Mouse (Mus musculus) limb, embryonic 14.5 days (tissue): Measurements from ENCODE around the gene Fancc. TPM values are rescaled to one million over a fixed set of nuclear protein-coding genes. Genes with fewer than 3 reads are reported as not detected.
A peak's percentile ranks its signal among the peaks of the same experiment; 100 is the strongest.

Source experiments
- ATAC-seq: fragments of 200-750 bp; cut with Nextera tagmentation; 2 replicates; pipeline ENCODE4 v1.8.0; 2017; ENCODE audit warnings: low read depth, moderate number of reproducible peaks, moderate TSS enrichment; ENCODE audit not compliant: low FRiP score
- DNase-seq: peaks from one replicate; pipeline ENCODE4 v3.0.0-alpha.2; 2015; ENCODE audit warnings: low spot score
- H3K27ac ChIP-seq: fragments of 300-500 bp; sonication (generic); replicated peaks from 2 replicates; pipeline ENCODE4 v1.5.1; 2014; ENCODE audit warnings: low read depth, mild to moderate bottlenecking, low read length, moderate library complexity, mixed read lengths
- H3K27me3 ChIP-seq: fragments of 300-500 bp; sonication (generic); 2 replicates; pipeline ENCODE4 v1.6.1; 2014; ENCODE audit warnings: low read length, mixed read lengths; ENCODE audit not compliant: control insufficient read depth, insufficient read depth
- H3K36me3 ChIP-seq: fragments of 300-500 bp; sonication (generic); 2 replicates; pipeline ENCODE4 v1.6.1; 2014; ENCODE audit warnings: mild to moderate bottlenecking, low read length, moderate library complexity, mixed read lengths; ENCODE audit not compliant: control insufficient read depth, insufficient read depth
- H3K4me1 ChIP-seq: fragments of 300-500 bp; sonication (generic); 2 replicates; pipeline ENCODE4 v1.6.1; 2014; ENCODE audit warnings: antibody characterized with exemption, low read length, mixed read lengths; ENCODE audit not compliant: control insufficient read depth, insufficient read depth
- H3K4me2 ChIP-seq: fragments of 300-500 bp; sonication (generic); replicated peaks from 2 replicates; pipeline ENCODE4 v1.6.1; 2014; ENCODE audit warnings: low read depth, mild to moderate bottlenecking, low read length, moderate library complexity; ENCODE audit not compliant: severe bottlenecking
- H3K4me3 ChIP-seq: fragments of 300-500 bp; sonication (generic); replicated peaks from 2 replicates; pipeline ENCODE4 v1.5.1; 2014; ENCODE audit warnings: low read length
- H3K9ac ChIP-seq: fragments of 300-500 bp; sonication (generic); 2 replicates; pipeline ENCODE4 v1.6.1; 2014; ENCODE audit warnings: mild to moderate bottlenecking, low read depth, low read length, moderate library complexity; ENCODE audit not compliant: severe bottlenecking
- H3K9me3 ChIP-seq: fragments of 300-500 bp; sonication (generic); 2 replicates; pipeline ENCODE4 v1.6.1; 2016; ENCODE audit warnings: low read length; ENCODE audit not compliant: control insufficient read depth
- POLR2A ChIP-seq: fragments of 200-500 bp; IDR thresholded peaks from 2 replicates; pipeline ENCODE4 v1.8.0; 2012; ENCODE audit warnings: inconsistent platforms, mild to moderate bottlenecking, moderate library complexity, borderline replicate concordance; ENCODE audit not compliant: insufficient read depth, insufficient read length; ENCODE audit errors: extremely low read depth
- WGBS: fragments of 180-500 bp; shearing (Covaris S2); extraction: QIAGEN DNeasy Blood & Tissue Kit; methylation state at CpG from one replicate; pipeline ENCODE4 v1.1.7; 2014; 5-methylcytosine and 5-hydroxymethylcytosine counted together
- polyA plus RNA-seq, 2 experiments: library from polyadenylated mRNA; depleted of rRNA in 1 of 2; stranded (reverse) in 1 of 2; unstranded in 1 of 2; fragments of >200 nt; fragmentation: Nextera tagmentation in 1 of 2; extraction: Ambion mirVana in 1 of 2; gene quantifications; 2 replicates each; pipeline versions ENCODE4 v1.2.1 to v1.2.3; 2012 to 2014

Gene Fancc
- polyA plus RNA-seq, 2 experiments, result 20.5 to 22.8 TPM

DNA sequence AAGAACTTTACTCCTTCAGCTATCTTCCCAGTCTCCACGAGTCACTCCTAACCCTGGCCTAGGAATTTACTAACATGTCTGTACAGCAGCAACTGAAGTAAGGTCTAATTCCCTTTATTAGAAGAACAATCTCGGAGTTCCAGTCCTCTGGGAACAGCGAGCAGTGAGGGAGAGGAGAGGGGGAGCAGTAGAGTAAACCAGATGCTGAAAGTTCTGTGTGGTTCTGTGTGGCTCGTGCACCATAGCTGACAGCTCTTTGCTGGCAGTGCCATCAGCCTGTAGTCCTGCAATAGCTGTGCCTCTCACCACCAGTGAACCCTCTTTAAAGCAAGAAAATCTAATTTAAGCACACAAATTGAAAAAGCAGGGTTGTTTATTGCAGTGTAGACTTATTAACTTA, 207.9 kb downstream of the Fancc start:
- no peaks in the 10 kb centered on the region for H3K9me3 ChIP-seq
- H3K36me3 ChIP-seq, result peaks cover 87% of the 10 kb centered on the region
- no peak overlapping the region for H3K4me3 ChIP-seq
- TF ChIP-seq POLR2A, result no peak
- WGBS, result 6% methylated on average over 4 of the region's 4 CpGs
- DNase-seq (no peak), ATAC-seq (no peak; the same call in 1 of the 2 replicates)
- H3K9ac ChIP-seq, result no peak overlapping the region
- H3K4me1 ChIP-seq, result peaks cover 51% of the 10 kb centered on the region
- H3K27ac ChIP-seq, result peak overlapping the region; percentile 48; the same call in 1 of the 2 replicates
- H3K27me3 ChIP-seq, result no peaks in the 10 kb centered on the region
- H3K4me2 ChIP-seq, result no peak overlapping the region

DNA sequence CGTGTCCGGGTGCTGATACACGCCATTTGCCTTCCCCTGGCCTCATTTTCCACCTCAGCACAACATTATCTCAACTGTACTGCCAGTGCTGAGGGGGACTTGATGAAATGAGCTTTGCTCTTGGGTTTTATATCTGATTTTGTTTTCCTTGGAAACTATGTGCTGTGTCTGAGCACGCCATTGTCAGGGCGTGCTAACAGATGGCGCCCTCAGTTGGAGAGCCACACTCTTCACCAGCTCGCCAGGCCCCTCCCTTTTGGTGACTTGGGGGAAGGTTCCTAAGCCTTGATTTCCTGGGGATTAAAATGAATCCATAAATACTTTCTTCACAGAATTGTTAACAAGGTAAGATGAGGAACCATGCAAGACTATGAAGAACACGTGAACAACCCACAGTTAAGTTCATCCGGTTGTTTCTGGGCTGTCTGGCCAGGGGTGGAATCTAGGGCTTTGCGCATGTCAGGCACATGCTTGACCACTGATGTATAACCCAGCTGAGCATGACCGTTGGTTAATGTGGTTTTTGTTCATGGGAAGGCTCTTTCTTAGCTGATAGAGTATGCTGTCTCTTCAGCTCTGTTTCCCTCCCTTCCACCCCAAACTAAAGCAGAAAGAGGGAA, 210.5 kb downstream of the Fancc start:
- ATAC-seq (no peak), DNase-seq (no peak)
- H3K27me3 ChIP-seq, result no peaks in the 10 kb centered on the region
- H3K4me2 ChIP-seq, result no peak overlapping the region
- 67% methylated on average over 11 of the region's 11 CpGs for WGBS
- peaks cover 91% of the 10 kb centered on the region for H3K36me3 ChIP-seq
- peaks cover 46% of the 10 kb centered on the region for H3K4me1 ChIP-seq
- no peak overlapping the region for H3K27ac ChIP-seq
- no peaks in the 10 kb centered on the region for H3K9me3 ChIP-seq
- H3K4me3 ChIP-seq, result no peak overlapping the region
- no peak overlapping the region for H3K9ac ChIP-seq
- TF ChIP-seq POLR2A, result no peak

DNA sequence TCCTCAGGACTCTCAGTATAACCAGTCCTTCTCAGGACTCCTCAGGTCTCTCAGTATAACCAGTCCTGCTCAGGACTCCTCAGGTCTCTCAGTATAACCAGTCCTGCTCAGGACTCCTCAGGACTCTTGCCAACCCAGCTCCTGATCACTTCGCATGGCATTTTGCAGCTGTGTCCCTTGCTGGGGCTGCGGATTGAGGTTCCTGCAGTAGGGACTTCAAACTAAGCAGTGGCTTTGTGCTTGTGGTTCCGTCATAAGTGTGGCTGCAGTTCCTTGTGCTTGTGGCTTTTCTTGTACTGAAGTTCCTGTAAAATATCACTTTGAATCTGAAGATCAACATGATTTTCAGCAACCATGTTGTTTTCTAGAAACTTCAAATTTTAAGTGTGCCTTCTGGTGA, 212.3 kb downstream of the Fancc start:
- H3K4me3 ChIP-seq, result no peak overlapping the region
- peak overlapping the region; percentile 19; the same call in 1 of the 2 replicates for H3K27ac ChIP-seq
- ATAC-seq, result no peak
- H3K27me3 ChIP-seq, result no peaks in the 10 kb centered on the region
- peaks cover 78% of the 10 kb centered on the region for H3K36me3 ChIP-seq
- WGBS, result 92% methylated on average over 3 of the region's 3 CpGs
- H3K9ac ChIP-seq, result no peak overlapping the region
- H3K9me3 ChIP-seq, result no peaks in the 10 kb centered on the region
- H3K4me1 ChIP-seq, result peaks cover 59% of the 10 kb centered on the region
- no peak overlapping the region for H3K4me2 ChIP-seq
- no peak for TF ChIP-seq POLR2A
- no peak for DNase-seq

DNA sequence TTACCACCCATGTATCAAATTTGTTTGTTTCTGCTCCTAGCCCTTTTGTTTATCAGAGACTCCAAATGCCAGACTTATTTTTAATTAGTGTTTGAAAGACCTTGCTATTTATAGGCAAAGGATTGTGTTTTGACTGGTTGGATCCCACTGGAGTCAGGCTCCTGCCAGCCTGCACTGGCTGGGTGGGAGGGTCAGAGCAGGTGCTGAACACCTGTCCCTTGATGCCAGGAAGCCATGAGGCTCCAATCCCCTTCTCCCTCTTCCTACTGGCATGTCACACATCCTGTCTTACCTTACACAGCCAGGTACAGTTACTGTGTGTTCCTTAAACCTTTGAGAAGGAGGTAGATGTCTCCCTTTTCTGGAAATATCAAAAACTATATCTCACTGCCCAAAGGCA, 213.8 kb downstream of the Fancc start:
- Histone ChIP-seq H3K9ac (no peak overlapping the region), H3K9me3 (no peaks in the 10 kb centered on the region), H3K4me3 (no peak overlapping the region), H3K4me2 (no peak overlapping the region), H3K27ac (no peak overlapping the region), H3K27me3 (no peaks in the 10 kb centered on the region), H3K4me1 (peaks cover 60% of the 10 kb centered on the region), H3K36me3 (peaks cover 63% of the 10 kb centered on the region)
- ATAC-seq (no peak), DNase-seq (no peak)
- no peak for TF ChIP-seq POLR2A

DNA sequence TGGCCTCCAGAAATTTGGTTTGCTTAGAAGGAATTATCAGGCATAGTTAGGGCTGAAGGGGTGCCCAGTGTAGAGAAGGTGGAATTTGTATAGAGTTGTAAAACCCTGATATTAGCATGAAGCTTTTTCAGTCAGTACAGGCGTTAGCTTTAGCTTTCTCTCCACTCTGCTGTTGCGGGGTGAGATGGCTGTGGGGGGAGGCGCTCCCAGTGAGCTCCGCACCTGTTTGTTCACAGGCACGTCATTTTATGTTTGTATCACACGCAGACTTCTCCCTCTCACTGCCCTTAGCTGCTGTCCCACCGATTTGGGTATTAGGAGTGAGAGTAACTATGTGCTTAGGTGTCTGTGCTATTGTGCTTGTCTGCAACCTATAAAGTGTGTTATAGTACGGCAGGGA, 215.9 kb downstream of the Fancc start:
- Histone ChIP-seq H3K27ac (peak overlapping the region; percentile 61; the same call in 1 of the 2 replicates), H3K4me3 (no peak overlapping the region), H3K9ac (no peak overlapping the region), H3K4me1 (peaks cover 62% of the 10 kb centered on the region), H3K36me3 (peaks cover 42% of the 10 kb centered on the region), H3K4me2 (peak overlapping the region; percentile 55), H3K27me3 (no peaks in the 10 kb centered on the region), H3K9me3 (no peaks in the 10 kb centered on the region)
- 0 out of 2 replicates have a peak, but pooled peaks have one; percentile 7 for ATAC-seq
- WGBS, result 29% methylated on average over 8 of the region's 8 CpGs
- no peak for DNase-seq
- no peak for TF ChIP-seq POLR2A

DNA sequence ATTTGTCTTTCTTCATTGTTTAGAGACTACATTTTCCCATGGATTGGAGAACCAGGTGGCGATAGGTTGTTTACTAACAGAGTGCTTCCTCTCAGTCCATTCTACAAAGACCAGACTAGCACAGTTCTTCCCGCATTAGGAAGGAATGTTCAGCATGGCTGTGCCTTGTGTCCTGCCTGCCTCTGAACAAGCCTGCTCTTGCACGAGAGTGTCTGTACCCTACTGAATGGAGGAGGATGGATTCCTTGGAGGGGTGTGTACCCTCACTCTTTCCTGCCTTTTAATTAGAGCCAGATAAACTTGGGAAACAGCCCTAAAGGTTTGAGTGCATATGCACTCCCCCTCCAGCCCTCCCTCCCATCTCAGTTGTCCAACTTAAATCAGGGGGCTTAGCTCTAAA, 216.7 kb downstream of the Fancc start:
- peak overlapping the region; percentile 59; the same call in 1 of the 2 replicates for H3K27ac ChIP-seq
- peak overlapping the region; percentile 1; the same call in 1 of the 2 replicates for H3K9ac ChIP-seq
- H3K4me3 ChIP-seq, result peak overlapping the region; percentile 41
- no peaks in the 10 kb centered on the region for H3K9me3 ChIP-seq
- H3K4me2 ChIP-seq, result peak overlapping the region; percentile 55
- ATAC-seq (no peak), DNase-seq (no peak)
- peaks cover 63% of the 10 kb centered on the region for H3K4me1 ChIP-seq
- 13% methylated on average over 3 of the region's 3 CpGs for WGBS
- peaks cover 34% of the 10 kb centered on the region for H3K36me3 ChIP-seq
- H3K27me3 ChIP-seq, result no peaks in the 10 kb centered on the region
- TF ChIP-seq POLR2A, result no peak
